Mouse (Mus musculus) lung, embryonic 16.5 days (tissue): ENCODE measurements around the gene Pemt. TPM values are rescaled to one million over a fixed set of nuclear protein-coding genes. Genes with fewer than 3 reads are reported as not detected.
A peak's percentile ranks its signal among the peaks of the same experiment; 100 is the strongest.

Source experiments
- ATAC-seq: fragments of 200-750 bp; cut with Nextera tagmentation; 2 replicates; pipeline ENCODE4 v1.8.0; 2017; ENCODE audit warnings: low read depth, mild to moderate bottlenecking, moderate library complexity
- H3K27ac ChIP-seq: fragments of 300-500 bp; sonication (generic); 2 replicates; pipeline ENCODE4 v1.5.1; 2014; ENCODE audit warnings: mild to moderate bottlenecking, control low read depth, low read length
- H3K27me3 ChIP-seq: fragments of 300-500 bp; sonication (generic); 2 replicates; pipeline ENCODE4 v1.6.1; 2014; ENCODE audit warnings: low read depth, low read length, mixed read lengths; ENCODE audit not compliant: control insufficient read depth, insufficient read depth
- H3K36me3 ChIP-seq: fragments of 300-500 bp; sonication (generic); 2 replicates; pipeline ENCODE4 v1.6.1; 2014; ENCODE audit warnings: low read length; ENCODE audit not compliant: control insufficient read depth, insufficient read depth
- H3K4me1 ChIP-seq: fragments of 300-500 bp; sonication (generic); replicated peaks from 2 replicates; pipeline ENCODE4 v1.6.1; 2014; ENCODE audit warnings: low read length, mixed read lengths; ENCODE audit not compliant: control insufficient read depth, insufficient read depth
- H3K4me2 ChIP-seq: fragments of 300-500 bp; sonication (generic); 2 replicates; pipeline ENCODE4 v1.6.1; 2014; ENCODE audit warnings: low read depth, low read length, control low read depth
- H3K4me3 ChIP-seq: fragments of 300-500 bp; sonication (generic); 2 replicates; pipeline ENCODE4 v1.5.1; 2014; ENCODE audit warnings: mild to moderate bottlenecking, low read length, control low read depth
- H3K9ac ChIP-seq: fragments of 300-500 bp; sonication (generic); 2 replicates; pipeline ENCODE4 v1.6.1; 2014; ENCODE audit warnings: low read length, control low read depth
- H3K9me3 ChIP-seq: fragments of 300-500 bp; sonication (generic); 2 replicates; pipeline ENCODE4 v1.6.1; 2016; ENCODE audit warnings: low read length; ENCODE audit not compliant: control insufficient read depth
- WGBS: fragments of 180-500 bp; shearing (Covaris S2); extraction: QIAGEN DNeasy Blood & Tissue Kit; methylation state at CpG from one replicate; pipeline ENCODE4 v1.1.7; 2014; 5-methylcytosine and 5-hydroxymethylcytosine counted together
- polyA plus RNA-seq: library from polyadenylated mRNA; unstranded; fragments of >200 nt; fragmentation: Nextera tagmentation; extraction: Ambion mirVana; gene quantifications from 2 replicates; pipeline ENCODE4 v1.2.1, GENCODE M21; 2015

Gene Pemt
- polyA plus RNA-seq, 1 experiment from 2014 or later: 6.5 TPM

GRCm38 (mm10) chr11:59965227-59966101 is 80.8 kb downstream of the Pemt start:
- peak; percentile 84 for ATAC-seq
- H3K9me3 ChIP-seq: no peaks in the 10 kb centered on the region
- 13% methylated on average over 25 of the region's 25 CpGs for WGBS
- peak overlapping the region; percentile 64 for H3K9ac ChIP-seq
- peak overlapping the region; percentile 96 for H3K4me2 ChIP-seq
- H3K27ac ChIP-seq: peak overlapping the region; percentile 73
- H3K4me1 ChIP-seq: peaks cover 14% of the 10 kb centered on the region
- peaks cover 9% of the 10 kb centered on the region; the same call in 1 of the 2 replicates for H3K27me3 ChIP-seq
- peaks cover 13% of the 10 kb centered on the region for H3K36me3 ChIP-seq
- peak overlapping the region; percentile 57 for H3K4me3 ChIP-seq

DNA sequence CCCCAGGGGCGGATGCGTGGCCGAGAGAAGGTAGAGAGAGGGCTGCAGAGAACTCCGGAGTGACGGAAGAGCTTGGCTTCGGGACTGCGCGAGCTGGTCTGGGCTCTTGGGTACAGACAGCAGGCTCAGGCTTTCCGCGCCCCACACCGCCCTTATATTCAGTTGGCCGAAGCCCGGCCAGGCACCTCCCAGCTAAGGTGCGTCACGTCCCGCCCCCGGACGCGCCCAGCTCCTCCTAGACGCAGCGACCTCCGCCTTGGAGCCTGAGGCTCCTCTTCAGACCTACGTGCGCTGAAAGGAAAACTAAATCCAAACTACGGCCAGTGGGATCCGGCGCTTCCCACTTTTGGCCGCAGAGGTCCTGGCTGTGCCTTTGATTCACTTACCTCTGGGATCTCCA is 81.5 kb downstream of the Pemt start, which contains the start of gene Rasd1:
Gene Rasd1 (minus strand): TSS at position 127 of the 400 bp plus-strand sequence.
- Histone ChIP-seq H3K9ac (peak within 1 kb of the TSS; percentile 64), H3K4me2 (peak within 1 kb of the TSS; percentile 96), H3K4me1 (peaks cover 14% of the 10 kb centered on the region), H3K4me3 (peak within 1 kb of the TSS; percentile 57), H3K27me3 (peaks cover 9% of the 10 kb centered on the region; the same call in 1 of the 2 replicates), H3K9me3 (no peaks in the 10 kb centered on the region), H3K27ac (peak within 1 kb of the TSS; percentile 73), H3K36me3 (peaks cover 13% of the 10 kb centered on the region)
- ATAC-seq: peak; percentile 97
- WGBS: under 1% methylated on average over 28 of the region's 28 CpGs

DNA sequence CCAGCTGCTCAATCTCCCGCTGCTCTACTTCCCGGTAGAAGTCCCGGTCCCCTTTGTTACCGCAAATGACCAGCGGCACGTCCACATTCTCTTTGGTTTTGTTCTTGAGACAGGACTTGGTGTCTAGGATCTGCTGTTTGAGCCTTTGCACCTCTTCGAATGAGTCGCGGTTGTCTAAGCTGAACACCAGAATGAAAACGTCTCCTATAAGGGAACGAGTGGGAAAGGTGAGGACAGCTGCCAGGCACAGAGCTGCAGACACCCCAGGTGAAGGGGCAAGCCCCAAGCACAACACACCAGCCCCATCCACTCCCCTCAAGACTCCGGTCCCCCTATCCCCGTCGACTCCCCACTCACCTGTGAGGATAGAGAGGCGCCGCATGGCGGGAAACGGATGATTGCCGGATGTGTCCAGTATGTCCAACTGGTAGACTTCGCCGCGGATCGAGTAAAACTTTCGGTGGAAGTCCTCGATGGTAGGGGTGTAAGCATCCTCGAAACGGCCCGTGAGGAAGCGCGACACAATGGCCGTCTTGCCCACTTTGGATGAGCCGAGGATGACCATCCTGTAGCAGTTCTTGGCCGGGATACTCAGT is 82.0 kb downstream of the Pemt start:
- WGBS: under 1% methylated on average over 33 of the region's 33 CpGs
- Histone ChIP-seq H3K36me3 (peaks cover 13% of the 10 kb centered on the region), H3K4me1 (peaks cover 14% of the 10 kb centered on the region), H3K27ac (no peak overlapping the region), H3K27me3 (peaks cover 9% of the 10 kb centered on the region; the same call in 1 of the 2 replicates), H3K9ac (peak overlapping the region; percentile 64), H3K9me3 (no peaks in the 10 kb centered on the region), H3K4me3 (peak overlapping the region; percentile 57), H3K4me2 (peak overlapping the region; percentile 96)
- ATAC-seq: peak; percentile 16; the same call in 1 of the 2 replicates

GRCm38 (mm10) chr11:59963364-59964162 is 82.7 kb downstream of the Pemt start:
- H3K9ac ChIP-seq: peak overlapping the region; percentile 64
- no peaks in the 10 kb centered on the region for H3K9me3 ChIP-seq
- peaks cover 9% of the 10 kb centered on the region; the same call in 1 of the 2 replicates for H3K27me3 ChIP-seq
- peak overlapping the region; percentile 96 for H3K4me2 ChIP-seq
- H3K36me3 ChIP-seq: peaks cover 13% of the 10 kb centered on the region
- ATAC-seq: no peak
- no peak overlapping the region for H3K27ac ChIP-seq
- peak overlapping the region; percentile 57 for H3K4me3 ChIP-seq
- peaks cover 14% of the 10 kb centered on the region for H3K4me1 ChIP-seq
- WGBS: 9% methylated on average over 34 of the region's 34 CpGs

- Histone ChIP-seq H3K9me3 (no peaks in the 10 kb centered on the region), H3K4me1 (peaks cover 14% of the 10 kb centered on the region), H3K9ac (no peak overlapping the region), H3K27ac (no peak overlapping the region), H3K36me3 (peaks cover 13% of the 10 kb centered on the region), H3K4me3 (no peak overlapping the region), H3K4me2 (no peak overlapping the region), H3K27me3 (peaks cover 9% of the 10 kb centered on the region; the same call in 1 of the 2 replicates)
- WGBS: 65% methylated on average over 3 of the region's 3 CpGs
- ATAC-seq: no peak
Observed at GRCm38 (mm10) chr11:59962590-59962989, 83.7 kb downstream of the Pemt start.

GRCm38 (mm10) chr11:59961338-59961875 is 84.9 kb downstream of the Pemt start:
- peaks cover 14% of the 10 kb centered on the region for H3K4me1 ChIP-seq
- H3K9ac ChIP-seq: no peak overlapping the region
- ATAC-seq: no peak
- H3K4me2 ChIP-seq: no peak overlapping the region
- H3K9me3 ChIP-seq: no peaks in the 10 kb centered on the region
- no peak overlapping the region for H3K27ac ChIP-seq
- 83% methylated on average over 9 of the region's 9 CpGs for WGBS
- peaks cover 9% of the 10 kb centered on the region; the same call in 1 of the 2 replicates for H3K27me3 ChIP-seq
- peaks cover 13% of the 10 kb centered on the region for H3K36me3 ChIP-seq
- no peak overlapping the region for H3K4me3 ChIP-seq

- no peak overlapping the region for H3K27ac ChIP-seq
- H3K4me2 ChIP-seq: no peak overlapping the region
Observed at GRCm38 (mm10) chr11:59960476-59961337, 85.6 kb downstream of the Pemt start.

DNA sequence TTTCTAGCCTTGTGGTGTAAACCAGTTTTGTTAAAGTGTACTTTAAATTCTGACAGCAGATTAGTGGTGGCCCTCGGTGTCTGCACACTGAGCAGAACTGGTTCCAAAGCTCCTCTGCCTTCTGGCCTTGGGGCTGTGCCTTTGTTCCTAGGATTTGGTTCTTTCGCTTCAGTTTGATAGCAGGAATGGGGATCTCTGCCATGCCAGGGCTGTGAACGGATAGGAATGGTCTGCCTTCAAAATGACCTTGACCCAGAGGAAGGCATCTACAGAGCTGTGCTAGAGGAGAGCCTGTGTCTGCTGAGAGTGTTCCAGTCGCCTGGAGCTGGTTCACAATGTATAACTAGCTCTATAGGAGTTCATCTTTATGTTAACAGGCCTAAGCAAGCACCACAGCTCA is 86.8 kb downstream of the Pemt start:
- H3K9me3 ChIP-seq: no peaks in the 10 kb centered on the region
- H3K36me3 ChIP-seq: peaks cover 13% of the 10 kb centered on the region
- H3K27me3 ChIP-seq: peaks cover 8% of the 10 kb centered on the region; the same call in 1 of the 2 replicates
- H3K9ac ChIP-seq: no peak overlapping the region
- 62% methylated on average over 4 of the region's 4 CpGs for WGBS
- no peak overlapping the region for H3K4me2 ChIP-seq
- H3K27ac ChIP-seq: no peak overlapping the region
- no peak for ATAC-seq
- H3K4me1 ChIP-seq: peaks cover 12% of the 10 kb centered on the region
- H3K4me3 ChIP-seq: no peak overlapping the region

More at GRCm38 (mm10) chr11:59960476-59961337, 85.6 kb downstream of the Pemt start:
- Histone ChIP-seq H3K36me3 (peaks cover 13% of the 10 kb centered on the region), H3K27me3 (peaks cover 9% of the 10 kb centered on the region; the same call in 1 of the 2 replicates), H3K9ac (no peak overlapping the region), H3K4me1 (peaks cover 14% of the 10 kb centered on the region), H3K9me3 (no peaks in the 10 kb centered on the region), H3K4me3 (no peak overlapping the region)
- no peak for ATAC-seq
- 78% methylated on average over 20 of the region's 20 CpGs for WGBS
